Mouse (Mus musculus): Measurements from ENCODE around the gene Npas1. TPM values are rescaled to one million over a fixed set of nuclear protein-coding genes. Genes with fewer than 3 reads are reported as not detected.

Npas1 gene
- polyA plus RNA-seq, 1 experiment from 2014 or later, result 0.22 TPM

- ATAC-seq (replicated peaks; ENCODE audit: low FRiP score), result 0 out of 2 replicates have a peak, but pooled peaks have one; percentile 6
- H3K27me3 ChIP-seq (replicated peaks; ENCODE audit: control insufficient read depth, insufficient read depth, low read length), result peaks cover 17% of the 10 kb centered on the region
Observed at GRCm38 (mm10) chr7:16465160-16465559, 12.4 kb downstream of the Npas1 start.

GRCm38 (mm10) chr7:16463214-16463613 is 14.3 kb downstream of the Npas1 start:
- Histone ChIP-seq H3K27ac (ENCODE audit: low read depth, low read length) (no peak overlapping the region), H3K36me3 (ENCODE audit: control insufficient read depth, insufficient read depth, low read length) (no peaks in the 10 kb centered on the region), H3K9ac (ENCODE audit: low read depth, low read length) (no peak overlapping the region), H3K4me1 (replicated peaks; ENCODE audit: control insufficient read depth, insufficient read depth, low read length) (no peaks in the 10 kb centered on the region), H3K27me3 (replicated peaks; ENCODE audit: control insufficient read depth, insufficient read depth, low read length) (peaks cover 11% of the 10 kb centered on the region), H3K9me3 (ENCODE audit: control insufficient read depth, low read length) (no peaks in the 10 kb centered on the region), H3K4me2 (no peak overlapping the region), H3K4me3 (ENCODE audit: low read depth, low read length) (no peak overlapping the region)
- DNase-seq (ENCODE audit: low spot score), result peak; percentile 79
- peak; percentile 40; the same call in 1 of the 2 replicates for ATAC-seq (replicated peaks; ENCODE audit: low FRiP score)
- WGBS, result 3% methylated on average over 14 of the region's 14 CpGs

More at GRCm38 (mm10) chr7:16465160-16465559, 12.4 kb downstream of the Npas1 start:
- Histone ChIP-seq H3K27ac (ENCODE audit: low read depth, low read length) (no peak overlapping the region), H3K36me3 (ENCODE audit: control insufficient read depth, insufficient read depth, low read length) (no peaks in the 10 kb centered on the region), H3K9ac (ENCODE audit: low read depth, low read length) (no peak overlapping the region), H3K9me3 (ENCODE audit: control insufficient read depth, low read length) (no peaks in the 10 kb centered on the region), H3K4me2 (no peak overlapping the region), H3K4me1 (replicated peaks; ENCODE audit: control insufficient read depth, insufficient read depth, low read length) (no peaks in the 10 kb centered on the region), H3K4me3 (ENCODE audit: low read depth, low read length) (no peak overlapping the region)
- WGBS, result 15% methylated on average over 8 of the region's 8 CpGs
- DNase-seq (ENCODE audit: low spot score), result no peak

GRCm38 (mm10) chr7:16461705-16462104 is 15.8 kb downstream of the Npas1 start:
- Histone ChIP-seq H3K27me3 (replicated peaks; ENCODE audit: control insufficient read depth, insufficient read depth, low read length) (peaks cover 10% of the 10 kb centered on the region; the same call in 1 of the 2 replicates), H3K4me3 (ENCODE audit: low read depth, low read length) (no peak overlapping the region), H3K36me3 (ENCODE audit: control insufficient read depth, insufficient read depth, low read length) (no peaks in the 10 kb centered on the region), H3K9ac (ENCODE audit: low read depth, low read length) (no peak overlapping the region), H3K4me2 (no peak overlapping the region), H3K27ac (ENCODE audit: low read depth, low read length) (no peak overlapping the region), H3K4me1 (replicated peaks; ENCODE audit: control insufficient read depth, insufficient read depth, low read length) (no peaks in the 10 kb centered on the region), H3K9me3 (ENCODE audit: control insufficient read depth, low read length) (no peaks in the 10 kb centered on the region)
- ATAC-seq (replicated peaks; ENCODE audit: low FRiP score) (no peak), DNase-seq (ENCODE audit: low spot score) (no peak)
- WGBS, result 65% methylated on average over 6 of the region's 6 CpGs

GRCm38 (mm10) chr7:16461151-16461550 is 16.4 kb downstream of the Npas1 start:
- Histone ChIP-seq H3K36me3 (ENCODE audit: control insufficient read depth, insufficient read depth, low read length) (no peaks in the 10 kb centered on the region), H3K4me3 (ENCODE audit: low read depth, low read length) (no peak overlapping the region), H3K27ac (ENCODE audit: low read depth, low read length) (no peak overlapping the region), H3K4me1 (replicated peaks; ENCODE audit: control insufficient read depth, insufficient read depth, low read length) (no peaks in the 10 kb centered on the region), H3K4me2 (no peak overlapping the region), H3K9me3 (ENCODE audit: control insufficient read depth, low read length) (no peaks in the 10 kb centered on the region), H3K9ac (ENCODE audit: low read depth, low read length) (no peak overlapping the region), H3K27me3 (replicated peaks; ENCODE audit: control insufficient read depth, insufficient read depth, low read length) (peaks cover 10% of the 10 kb centered on the region; the same call in 1 of the 2 replicates)
- 56% methylated on average over 6 of the region's 6 CpGs for WGBS
- no peak for DNase-seq (ENCODE audit: low spot score)
- no peak for ATAC-seq (replicated peaks; ENCODE audit: low FRiP score)

GRCm38 (mm10) chr7:16460566-16460965 is 17.0 kb downstream of the Npas1 start:
- no peak overlapping the region for H3K27ac ChIP-seq (ENCODE audit: low read depth, low read length)
- H3K27me3 ChIP-seq (replicated peaks; ENCODE audit: control insufficient read depth, insufficient read depth, low read length), result peaks cover 10% of the 10 kb centered on the region; the same call in 1 of the 2 replicates
- no peak overlapping the region for H3K4me3 ChIP-seq (ENCODE audit: low read depth, low read length)
- H3K9ac ChIP-seq (ENCODE audit: low read depth, low read length), result no peak overlapping the region
- no peaks in the 10 kb centered on the region for H3K9me3 ChIP-seq (ENCODE audit: control insufficient read depth, low read length)
- no peaks in the 10 kb centered on the region for H3K36me3 ChIP-seq (ENCODE audit: control insufficient read depth, insufficient read depth, low read length)
- 53% methylated on average over 13 of the region's 13 CpGs for WGBS
- no peak for ATAC-seq (replicated peaks; ENCODE audit: low FRiP score)
- no peaks in the 10 kb centered on the region for H3K4me1 ChIP-seq (replicated peaks; ENCODE audit: control insufficient read depth, insufficient read depth, low read length)
- H3K4me2 ChIP-seq, result no peak overlapping the region
- DNase-seq (ENCODE audit: low spot score), result no peak

GRCm38 (mm10) chr7:16456289-16456688 is 21.2 kb downstream of the Npas1 start:
- H3K27ac ChIP-seq (ENCODE audit: low read depth, low read length), result no peak overlapping the region
- WGBS, result 81% methylated on average over 5 of the region's 5 CpGs
- peaks cover 9% of the 10 kb centered on the region; the same call in 1 of the 2 replicates for H3K27me3 ChIP-seq (replicated peaks; ENCODE audit: control insufficient read depth, insufficient read depth, low read length)
- H3K4me1 ChIP-seq (replicated peaks; ENCODE audit: control insufficient read depth, insufficient read depth, low read length), result peaks cover 12% of the 10 kb centered on the region
- no peaks in the 10 kb centered on the region for H3K9me3 ChIP-seq (ENCODE audit: control insufficient read depth, low read length)
- no peak overlapping the region for H3K9ac ChIP-seq (ENCODE audit: low read depth, low read length)
- 0 out of 2 replicates have a peak, but pooled peaks cover 3% of the 10 kb centered on the region for H3K36me3 ChIP-seq (ENCODE audit: control insufficient read depth, insufficient read depth, low read length)
- H3K4me3 ChIP-seq (ENCODE audit: low read depth, low read length), result no peak overlapping the region
- DNase-seq (ENCODE audit: low spot score) (no peak), ATAC-seq (replicated peaks; ENCODE audit: low FRiP score) (no peak)
- H3K4me2 ChIP-seq, result no peak overlapping the region

GRCm38 (mm10) chr7:16455016-16455415 is 22.5 kb downstream of the Npas1 start:
- Histone ChIP-seq H3K4me1 (replicated peaks; ENCODE audit: control insufficient read depth, insufficient read depth, low read length) (peaks cover 12% of the 10 kb centered on the region), H3K9me3 (ENCODE audit: control insufficient read depth, low read length) (no peaks in the 10 kb centered on the region), H3K27ac (ENCODE audit: low read depth, low read length) (no peak overlapping the region), H3K36me3 (ENCODE audit: control insufficient read depth, insufficient read depth, low read length) (0 out of 2 replicates have a peak, but pooled peaks cover 3% of the 10 kb centered on the region), H3K4me3 (ENCODE audit: low read depth, low read length) (no peak overlapping the region), H3K9ac (ENCODE audit: low read depth, low read length) (no peak overlapping the region), H3K27me3 (replicated peaks; ENCODE audit: control insufficient read depth, insufficient read depth, low read length) (no peaks in the 10 kb centered on the region), H3K4me2 (no peak overlapping the region)
- 90% methylated on average over 14 of the region's 14 CpGs for WGBS
- no peak for ATAC-seq (replicated peaks; ENCODE audit: low FRiP score)
- no peak for DNase-seq (ENCODE audit: low spot score)

- H3K9ac ChIP-seq (ENCODE audit: low read depth, low read length), result peak overlapping the region; percentile 68
- 1% methylated on average over 23 of the region's 23 CpGs for whole genome bisulfite sequencing
- DNase-seq (ENCODE audit: low spot score) (peak; percentile 72), ATAC-seq (replicated peaks; ENCODE audit: low FRiP score) (peak; percentile 55)
- no peaks in the 10 kb centered on the region for H3K27me3 ChIP-seq (replicated peaks; ENCODE audit: control insufficient read depth, insufficient read depth, low read length)
- peaks cover 12% of the 10 kb centered on the region for H3K4me1 ChIP-seq (replicated peaks; ENCODE audit: control insufficient read depth, insufficient read depth, low read length)
- peak overlapping the region; percentile 11; the same call in 1 of the 2 replicates for H3K27ac ChIP-seq (ENCODE audit: low read depth, low read length)
- H3K4me2 ChIP-seq, result peak overlapping the region; percentile 78
- peak overlapping the region; percentile 85 for H3K4me3 ChIP-seq (ENCODE audit: low read depth, low read length)
- H3K36me3 ChIP-seq (ENCODE audit: control insufficient read depth, insufficient read depth, low read length), result 0 out of 2 replicates have a peak, but pooled peaks cover 3% of the 10 kb centered on the region
- no peaks in the 10 kb centered on the region for H3K9me3 ChIP-seq (ENCODE audit: control insufficient read depth, low read length)
Observed at GRCm38 (mm10) chr7:16453118-16453711, 24.3 kb downstream of the Npas1 start.

GRCm38 (mm10) chr7:16452587-16453073 is 24.9 kb downstream of the Npas1 start, which contains the start of gene Tmem160:
Tmem160 (plus strand) TSS chr7:16452779.
- Histone ChIP-seq H3K4me2 (peak within 1 kb of the TSS; percentile 78), H3K4me1 (replicated peaks; ENCODE audit: control insufficient read depth, insufficient read depth, low read length) (peaks cover 12% of the 10 kb centered on the region), H3K9me3 (ENCODE audit: control insufficient read depth, low read length) (no peaks in the 10 kb centered on the region), H3K9ac (ENCODE audit: low read depth, low read length) (peak within 1 kb of the TSS; percentile 68), H3K4me3 (ENCODE audit: low read depth, low read length) (peak within 1 kb of the TSS; percentile 85), H3K36me3 (ENCODE audit: control insufficient read depth, insufficient read depth, low read length) (0 out of 2 replicates have a peak, but pooled peaks cover 3% of the 10 kb centered on the region), H3K27ac (ENCODE audit: low read depth, low read length) (peak within 1 kb of the TSS; percentile 11; the same call in 1 of the 2 replicates), H3K27me3 (replicated peaks; ENCODE audit: control insufficient read depth, insufficient read depth, low read length) (no peaks in the 10 kb centered on the region)
- peak; percentile 82 for DNase-seq (ENCODE audit: low spot score)
- ATAC-seq (replicated peaks; ENCODE audit: low FRiP score), result peak; percentile 99
- under 1% methylated on average over 30 of the region's 30 CpGs for WGBS

All from liver, embryonic 11.5 days (tissue).